Mouse (Mus musculus) thymus, postnatal 0 days (tissue): Measurements from ENCODE around the gene Usp45. TPM values are rescaled to one million over a fixed set of nuclear protein-coding genes. Genes with fewer than 3 reads are reported as not detected.
"Not testable (repeated sequence)": the region's sequence is repeated elsewhere in the genome, so short reads cannot be mapped to it uniquely, and the experiment has no call there.

Source experiments
- DNase-seq: peaks from one replicate; pipeline ENCODE4 v3.0.0-alpha.2; 2015; ENCODE audit warnings: low spot score
- polyA plus RNA-seq: library from polyadenylated mRNA; unstranded; fragments of >200 nt; fragmentation: Nextera tagmentation; extraction: Ambion mirVana; gene quantifications from 2 replicates; pipeline ENCODE4 v1.2.1, GENCODE M21; 2015

The Usp45 gene
- 7.5 and 8.3 TPM in 2 replicates for polyA plus RNA-seq

- peak; percentile 77 for DNase-seq
These were observed at the start of gene Usp45, which contains the start of gene Tstd3 for GRCm38 (mm10) chr4:21766863-21767304. TSS of gene Usp45 (plus strand) at chr4:21767156. TSS of gene Tstd3 (minus strand) at chr4:21767212.

- no peak for DNase-seq
These were observed 44.1 kb upstream of the Usp45 start for GRCm38 (mm10) chr4:21722752-21723334.

- peak; percentile 52 for DNase-seq
These were observed 39.9 kb upstream of the Usp45 start for GRCm38 (mm10) chr4:21726912-21727614.

- peak; percentile 89 for DNase-seq
These were observed 39.3 kb upstream of the Usp45 start, which contains the start of gene Ccnc for GRCm38 (mm10) chr4:21727615-21728165. TSS of gene Ccnc (plus strand) at chr4:21727701.

- DNase-seq, result no peak
These were observed 27.8 kb upstream of the Usp45 start for GRCm38 (mm10) chr4:21739169-21739568.

- not testable (repeated sequence) for DNase-seq
These were observed 22.8 kb upstream of the Usp45 start for GRCm38 (mm10) chr4:21744142-21744541.

GRCm38 (mm10) chr4:21745723-21746122 lies 21.2 kb upstream of the Usp45 start:
- no peak for DNase-seq

GRCm38 (mm10) chr4:21755123-21755789 lies 11.7 kb upstream of the Usp45 start:
- no peak for DNase-seq

GRCm38 (mm10) chr4:21758860-21759259 lies 8.1 kb upstream of the Usp45 start:
- no peak for DNase-seq

- DNase-seq, result no peak
These were observed 5.4 kb upstream of the Usp45 start for GRCm38 (mm10) chr4:21761416-21762160.

GRCm38 (mm10) chr4:21763827-21764226 lies 3.1 kb upstream of the Usp45 start:
- no peak for DNase-seq

GRCm38 (mm10) chr4:21766171-21766862 lies 639 bp upstream of the Usp45 start:
- DNase-seq, result no peak

- DNase-seq, result no peak
These were observed 4.1 kb downstream of the Usp45 start for GRCm38 (mm10) chr4:21771064-21771463.

- no peak for DNase-seq
These were observed 5.3 kb downstream of the Usp45 start for GRCm38 (mm10) chr4:21772306-21772705.

GRCm38 (mm10) chr4:21776091-21776945 lies 9.4 kb downstream of the Usp45 start:
- peak; percentile 90 for DNase-seq

GRCm38 (mm10) chr4:21776946-21777265 lies 9.9 kb downstream of the Usp45 start:
- no peak for DNase-seq

- DNase-seq, result no peak
These were observed 14.1 kb downstream of the Usp45 start for GRCm38 (mm10) chr4:21780816-21781726.

- DNase-seq, result no peak
These were observed 19.3 kb downstream of the Usp45 start for GRCm38 (mm10) chr4:21786268-21786667.

GRCm38 (mm10) chr4:21788903-21789302 lies 21.9 kb downstream of the Usp45 start:
- no peak for DNase-seq
